Mouse (Mus musculus): ENCODE measurements at regions not wholly inside any gene's neighbourhood (a gene's known extent, or its start where the extent isn't known, plus 50 kb on each side); places are given as distances from the start of the nearest gene placed in this dataset.
A peak's percentile ranks its signal among the peaks of the same experiment; 100 is the strongest.

GRCm38 (mm10) chr8:113542082-113542481 lies 93.3 kb upstream of the Mon1b start:
- ATAC-seq (ENCODE audit: low FRiP score) = no peak
- Histone ChIP-seq H3K4me2 (no peak overlapping the region), H3K9ac (replicated peaks) (no peak overlapping the region), H3K27ac (replicated peaks) (no peak overlapping the region), H3K4me3 (replicated peaks) (no peak overlapping the region), H3K4me1 (no peaks in the 10 kb centered on the region), H3K36me3 (no peaks in the 10 kb centered on the region), H3K9me3 (replicated peaks) (no peaks in the 10 kb centered on the region), H3K27me3 (replicated peaks) (no peaks in the 10 kb centered on the region)
- WGBS = 84% methylated on average over 3 of the region's 3 CpGs

GRCm38 (mm10) chr8:113542713-113543112 lies 92.7 kb upstream of the Mon1b start:
- Histone ChIP-seq H3K27ac (replicated peaks) (no peak overlapping the region), H3K9me3 (replicated peaks) (no peaks in the 10 kb centered on the region), H3K4me1 (no peaks in the 10 kb centered on the region), H3K4me3 (replicated peaks) (no peak overlapping the region), H3K4me2 (no peak overlapping the region), H3K36me3 (no peaks in the 10 kb centered on the region), H3K27me3 (replicated peaks) (no peaks in the 10 kb centered on the region), H3K9ac (replicated peaks) (no peak overlapping the region)
- ATAC-seq (ENCODE audit: low FRiP score) = no peak
- WGBS = 79% methylated on average over 2 of the region's 2 CpGs

GRCm38 (mm10) chr8:113549200-113549599 lies 86.2 kb upstream of the Mon1b start:
- Histone ChIP-seq H3K36me3 (no peaks in the 10 kb centered on the region), H3K27ac (replicated peaks) (no peak overlapping the region), H3K9me3 (replicated peaks) (no peaks in the 10 kb centered on the region), H3K4me1 (no peaks in the 10 kb centered on the region), H3K4me3 (replicated peaks) (no peak overlapping the region), H3K27me3 (replicated peaks) (no peaks in the 10 kb centered on the region), H3K9ac (replicated peaks) (no peak overlapping the region), H3K4me2 (no peak overlapping the region)
- ATAC-seq (ENCODE audit: low FRiP score) = no peak
- 76% methylated on average over 7 of the region's 7 CpGs for WGBS

DNA sequence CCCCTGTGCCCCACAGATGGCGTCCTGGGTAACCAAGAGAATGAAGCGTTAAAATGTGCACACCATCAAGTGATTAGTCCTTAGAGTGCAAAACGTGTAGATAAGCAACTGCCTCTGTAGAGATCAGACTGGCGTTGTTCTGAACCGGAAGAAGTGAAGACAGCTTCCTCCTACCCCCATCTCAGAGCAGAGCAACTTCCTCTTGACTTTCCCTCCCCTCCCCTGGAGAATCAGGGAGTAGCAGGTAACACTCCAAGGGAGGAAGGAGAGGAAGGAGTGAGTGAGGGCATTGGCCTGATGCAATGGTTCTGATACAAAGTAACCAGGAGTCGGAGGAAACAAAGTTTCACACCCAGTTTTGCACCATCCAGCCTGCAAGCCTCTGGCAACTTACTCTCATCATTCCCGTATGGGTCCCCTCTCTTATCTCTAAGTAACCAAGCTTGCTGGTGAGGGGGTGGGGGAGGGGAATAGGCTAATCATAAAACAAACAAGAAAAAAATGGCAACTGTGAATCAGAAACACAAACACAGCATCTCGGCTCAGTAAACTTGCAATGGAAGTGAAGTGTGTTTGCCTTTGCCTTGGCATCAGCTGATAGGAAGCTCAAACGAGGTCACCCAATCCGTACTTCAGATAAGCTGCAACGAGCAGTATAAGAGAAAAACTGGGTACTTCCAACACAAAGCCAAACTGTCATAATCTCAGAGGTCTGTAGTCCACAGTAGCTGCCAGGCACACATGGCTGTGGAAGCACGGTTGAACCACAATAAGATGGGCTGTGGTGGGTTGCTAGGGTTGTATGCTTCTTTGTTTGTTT lies 83.7 kb upstream of the Mon1b start:
- H3K4me2 ChIP-seq = no peak overlapping the region
- H3K4me1 ChIP-seq = peaks cover 9% of the 10 kb centered on the region; the same call in 1 of the 2 replicates
- no peak overlapping the region for H3K4me3 ChIP-seq (replicated peaks)
- no peak overlapping the region for H3K27ac ChIP-seq (replicated peaks)
- H3K27me3 ChIP-seq (replicated peaks) = no peaks in the 10 kb centered on the region
- 81% methylated on average over 12 of the region's 12 CpGs for WGBS
- no peak for ATAC-seq (ENCODE audit: low FRiP score)
- H3K9me3 ChIP-seq (replicated peaks) = no peaks in the 10 kb centered on the region
- no peaks in the 10 kb centered on the region for H3K36me3 ChIP-seq
- H3K9ac ChIP-seq (replicated peaks) = no peak overlapping the region

DNA sequence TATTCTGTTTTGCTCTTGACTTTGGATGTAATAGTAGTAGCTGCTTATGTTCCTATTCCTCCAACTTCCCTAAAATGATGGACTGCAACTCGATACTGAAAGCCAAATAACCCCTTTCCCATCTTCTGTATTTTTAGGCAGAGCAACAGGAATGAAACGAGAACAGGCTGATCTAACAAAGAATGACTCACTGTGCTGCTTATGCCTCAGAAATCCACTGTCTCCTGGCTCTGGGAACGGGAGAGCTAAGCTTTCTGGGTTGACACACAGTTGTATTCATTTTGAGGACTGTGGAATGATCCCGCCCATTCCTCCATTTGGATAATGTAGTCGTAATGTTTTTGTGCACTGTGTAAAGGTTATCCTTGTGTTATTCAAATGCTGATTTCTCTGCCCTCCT lies 82.6 kb upstream of the Mon1b start:
- Histone ChIP-seq H3K27me3 (replicated peaks) (no peaks in the 10 kb centered on the region), H3K4me1 (peaks cover 9% of the 10 kb centered on the region; the same call in 1 of the 2 replicates), H3K4me3 (replicated peaks) (no peak overlapping the region), H3K4me2 (no peak overlapping the region), H3K9me3 (replicated peaks) (no peaks in the 10 kb centered on the region), H3K27ac (replicated peaks) (no peak overlapping the region), H3K9ac (replicated peaks) (no peak overlapping the region), H3K36me3 (no peaks in the 10 kb centered on the region)
- 79% methylated on average over 5 of the region's 5 CpGs for WGBS
- ATAC-seq (ENCODE audit: low FRiP score) = no peak

DNA sequence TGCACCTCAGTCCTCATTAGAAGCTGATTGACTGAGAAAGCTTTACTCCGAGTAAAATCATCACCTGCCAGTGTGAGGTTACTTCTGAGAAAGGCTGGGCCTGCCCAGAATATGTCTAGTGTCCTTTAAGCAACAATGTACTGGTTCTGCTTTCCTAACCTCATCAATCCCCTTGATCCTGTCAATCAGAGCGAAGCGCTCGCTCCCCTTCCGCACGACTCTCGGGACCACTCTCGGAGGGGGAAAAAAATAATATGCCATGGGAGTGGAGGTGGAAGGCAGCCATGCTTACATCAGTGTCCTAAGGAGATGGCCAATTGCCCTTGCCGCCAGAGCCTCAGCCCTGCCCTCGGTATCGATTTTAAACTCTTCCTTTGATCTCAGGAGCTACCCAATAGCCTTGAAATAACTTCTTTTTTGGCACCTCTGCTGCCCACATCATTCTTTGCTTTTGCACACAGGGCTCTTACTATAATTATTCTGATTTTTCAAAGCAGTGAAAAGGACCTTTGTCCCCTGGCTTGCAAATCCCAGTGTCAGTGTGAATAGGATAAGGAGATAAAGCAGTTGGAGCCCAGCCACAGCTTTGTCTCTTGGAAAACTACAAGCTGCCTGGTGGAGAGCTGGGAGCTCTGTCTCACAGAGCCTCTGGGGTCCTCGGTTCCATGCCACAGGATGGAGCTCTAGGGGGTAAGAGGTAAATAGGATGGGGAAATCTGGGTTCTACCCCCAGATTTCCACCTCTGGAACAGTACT lies 80.5 kb upstream of the Mon1b start:
- no peak overlapping the region for H3K9ac ChIP-seq (replicated peaks)
- no peak for ATAC-seq (ENCODE audit: low FRiP score)
- WGBS = 15% methylated on average over 12 of the region's 12 CpGs

DNA sequence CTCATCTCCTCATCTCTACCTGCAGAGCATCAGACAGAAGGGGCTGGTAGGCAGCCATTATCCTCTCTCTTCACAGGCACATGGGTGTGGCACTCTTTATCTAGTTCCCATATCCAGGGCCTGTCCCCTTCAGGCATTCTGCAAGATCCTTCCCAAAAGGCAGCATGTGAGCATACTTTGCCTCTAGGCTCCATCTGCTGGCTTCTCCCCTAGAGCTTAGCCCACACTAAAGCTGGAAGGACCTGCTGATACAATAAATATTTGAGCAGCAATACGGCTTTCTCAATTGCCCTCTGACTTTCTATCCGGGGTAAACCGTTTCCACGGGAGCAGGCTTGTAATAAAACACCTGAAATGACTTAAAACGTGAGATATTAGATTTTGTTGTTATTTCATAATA lies 78.4 kb upstream of the Mon1b start:
- no peak for ATAC-seq (ENCODE audit: low FRiP score)
- H3K36me3 ChIP-seq = no peaks in the 10 kb centered on the region
- WGBS = 51% methylated on average over 5 of the region's 5 CpGs
- no peak overlapping the region for H3K27ac ChIP-seq (replicated peaks)
- no peaks in the 10 kb centered on the region for H3K9me3 ChIP-seq (replicated peaks)
- peaks cover 9% of the 10 kb centered on the region; the same call in 1 of the 2 replicates for H3K4me1 ChIP-seq
- no peaks in the 10 kb centered on the region for H3K27me3 ChIP-seq (replicated peaks)
- no peak overlapping the region for H3K9ac ChIP-seq (replicated peaks)
- H3K4me2 ChIP-seq = no peak overlapping the region
- H3K4me3 ChIP-seq (replicated peaks) = no peak overlapping the region

More for the DNA sequence above, 80.5 kb upstream of the Mon1b start:
- Histone ChIP-seq H3K27ac (replicated peaks) (no peak overlapping the region), H3K9me3 (replicated peaks) (no peaks in the 10 kb centered on the region), H3K4me3 (replicated peaks) (no peak overlapping the region), H3K27me3 (replicated peaks) (no peaks in the 10 kb centered on the region), H3K36me3 (no peaks in the 10 kb centered on the region), H3K4me2 (peak overlapping the region; percentile 26), H3K4me1 (peaks cover 9% of the 10 kb centered on the region; the same call in 1 of the 2 replicates)

DNA sequence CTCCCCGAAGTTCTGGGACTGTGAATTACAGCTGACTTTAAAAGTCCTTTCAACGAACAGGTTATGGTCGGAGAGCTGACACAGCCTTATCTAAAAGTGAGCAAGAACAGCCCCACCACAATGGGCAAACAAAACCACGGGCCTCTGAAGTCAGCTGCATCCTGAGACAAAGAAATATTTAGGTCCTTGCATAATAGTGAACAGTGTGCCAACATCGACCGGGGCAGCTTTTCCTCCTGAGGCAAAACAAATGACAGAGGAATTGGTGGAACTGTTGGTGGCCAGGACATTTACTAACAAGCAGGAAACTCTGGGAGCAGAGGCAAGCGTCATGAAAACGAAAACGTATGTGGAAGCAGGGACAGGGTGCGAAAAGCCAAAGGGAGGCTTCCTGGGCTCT lies 54.3 kb upstream of the Mon1b start:
- no peak for ATAC-seq (ENCODE audit: low FRiP score)
- Histone ChIP-seq H3K4me2 (no peak overlapping the region), H3K4me3 (replicated peaks) (no peak overlapping the region), H3K9me3 (replicated peaks) (no peaks in the 10 kb centered on the region), H3K4me1 (peaks cover 11% of the 10 kb centered on the region), H3K27me3 (replicated peaks) (no peaks in the 10 kb centered on the region), H3K36me3 (no peaks in the 10 kb centered on the region), H3K27ac (replicated peaks) (no peak overlapping the region), H3K9ac (replicated peaks) (no peak overlapping the region)
- WGBS = 52% methylated on average over 10 of the region's 10 CpGs

- peaks cover 11% of the 10 kb centered on the region for H3K4me1 ChIP-seq
- no peak overlapping the region for H3K27ac ChIP-seq (replicated peaks)
- no peak for ATAC-seq (ENCODE audit: low FRiP score)
- H3K9me3 ChIP-seq (replicated peaks) = no peaks in the 10 kb centered on the region
- H3K4me3 ChIP-seq (replicated peaks) = no peak overlapping the region
- no peaks in the 10 kb centered on the region for H3K27me3 ChIP-seq (replicated peaks)
- 23% methylated on average over 12 of the region's 12 CpGs for WGBS
- no peaks in the 10 kb centered on the region for H3K36me3 ChIP-seq
- H3K9ac ChIP-seq (replicated peaks) = no peak overlapping the region
- no peak overlapping the region for H3K4me2 ChIP-seq
Observed at GRCm38 (mm10) chr8:113581704-113582103, 53.7 kb upstream of the Mon1b start.

DNA sequence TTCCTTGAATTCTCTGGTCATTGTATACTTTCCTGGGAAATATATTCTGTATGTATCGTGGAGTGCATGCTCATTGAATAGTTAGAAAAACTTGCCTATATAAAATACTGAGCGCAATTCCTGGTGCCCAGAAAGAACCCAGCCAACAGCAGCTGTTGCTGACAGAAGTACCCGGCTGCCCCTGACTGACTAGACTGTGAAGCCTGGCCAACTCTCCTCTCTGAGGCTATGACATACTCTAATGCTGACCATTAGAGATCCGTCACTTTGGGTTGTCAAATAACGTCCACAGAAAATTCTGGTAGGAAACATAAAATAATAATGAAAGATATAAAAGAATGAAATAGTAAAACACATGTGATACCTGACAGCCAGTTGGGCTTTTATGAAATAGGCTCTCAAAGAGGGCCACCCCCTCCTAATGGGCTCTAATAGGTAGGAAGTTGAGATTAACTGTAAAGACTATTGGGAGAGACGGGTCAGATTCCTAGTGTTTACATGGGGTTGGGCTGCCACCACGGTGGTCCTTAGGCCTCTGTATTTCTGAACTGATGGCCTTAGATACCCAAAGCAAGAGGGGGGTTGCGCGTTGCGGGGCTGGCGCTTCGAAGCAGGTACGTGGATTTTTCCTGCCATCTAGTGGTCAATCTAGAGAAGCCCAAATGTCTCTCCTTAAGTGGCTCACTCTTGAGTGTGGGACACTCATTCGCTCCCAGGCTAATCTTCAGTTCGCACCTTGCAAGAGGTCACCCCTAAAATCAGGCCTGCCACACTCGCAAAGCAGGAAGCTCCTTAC lies 53.0 kb upstream of the Mon1b start:
- ATAC-seq (ENCODE audit: low FRiP score) = peak; percentile 50; the same call in 1 of the 2 replicates
- Histone ChIP-seq H3K9me3 (replicated peaks) (no peaks in the 10 kb centered on the region), H3K4me2 (peak overlapping the region; percentile 32; the same call in 1 of the 2 replicates), H3K4me1 (peaks cover 11% of the 10 kb centered on the region), H3K27me3 (replicated peaks) (no peaks in the 10 kb centered on the region), H3K27ac (replicated peaks) (no peak overlapping the region), H3K36me3 (no peaks in the 10 kb centered on the region), H3K9ac (replicated peaks) (no peak overlapping the region), H3K4me3 (replicated peaks) (no peak overlapping the region)
- 27% methylated on average over 16 of the region's 16 CpGs for WGBS

DNA sequence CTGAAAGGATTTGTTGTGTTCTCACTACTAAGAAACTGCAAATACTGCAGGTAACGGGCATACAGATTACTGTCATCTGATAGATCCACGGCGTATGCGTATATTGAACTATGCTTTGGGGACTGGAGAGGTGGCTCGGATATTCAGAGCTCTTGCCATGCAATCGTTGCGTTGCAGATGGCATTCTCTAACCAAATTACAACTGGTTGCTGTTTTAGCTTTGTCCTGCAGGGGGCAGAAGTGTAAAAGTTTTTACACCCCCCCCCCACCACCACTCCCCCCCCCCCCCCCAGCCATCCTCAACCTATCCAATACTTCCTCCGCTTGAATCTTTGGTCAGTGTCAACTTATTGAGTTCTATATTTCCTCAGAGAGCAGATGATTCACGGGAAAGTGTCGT lies 51.6 kb upstream of the Mon1b start:
- H3K9ac ChIP-seq (replicated peaks) = no peak overlapping the region
- no peaks in the 10 kb centered on the region for H3K9me3 ChIP-seq (replicated peaks)
- H3K4me2 ChIP-seq = no peak overlapping the region
- ATAC-seq (ENCODE audit: low FRiP score) = no peak
- H3K36me3 ChIP-seq = no peaks in the 10 kb centered on the region
- H3K4me3 ChIP-seq (replicated peaks) = no peak overlapping the region
- no peaks in the 10 kb centered on the region for H3K27me3 ChIP-seq (replicated peaks)
- no peak overlapping the region for H3K27ac ChIP-seq (replicated peaks)
- WGBS = 70% methylated on average over 10 of the region's 10 CpGs
- H3K4me1 ChIP-seq = peaks cover 11% of the 10 kb centered on the region

Measured in neural tube, embryonic 15.5 days (tissue).